Mouse (Mus musculus) forebrain, embryonic 13.5 days (tissue): ENCODE results near the gene Zfp429. TPM values are rescaled to one million over a fixed set of nuclear protein-coding genes. Genes with fewer than 3 reads are reported as not detected.
A peak's percentile ranks its signal among the peaks of the same experiment; 100 is the strongest.

Experiments
- ATAC-seq: fragments of 200-750 bp; cut with Nextera tagmentation; 2 replicates; pipeline ENCODE4 v1.8.0; 2017
- H3K27ac ChIP-seq: fragments of 300-500 bp; sonication (generic); 2 replicates; pipeline ENCODE4 v1.5.1; 2015; ENCODE audit warnings: inconsistent platforms, mild to moderate bottlenecking, moderate library complexity
- H3K27me3 ChIP-seq: fragments of 300-500 bp; sonication (generic); 2 replicates; pipeline ENCODE4 v1.6.1; 2015; ENCODE audit warnings: mild to moderate bottlenecking, inconsistent platforms
- H3K36me3 ChIP-seq: fragments of 300-500 bp; sonication (generic); 2 replicates; pipeline ENCODE4 v1.6.1; 2015; ENCODE audit warnings: mild to moderate bottlenecking, inconsistent platforms; ENCODE audit not compliant: poor library complexity, severe bottlenecking
- H3K4me1 ChIP-seq: fragments of 300-500 bp; sonication (generic); 2 replicates; pipeline ENCODE4 v1.6.1; 2015; ENCODE audit warnings: inconsistent platforms
- H3K4me2 ChIP-seq: fragments of 300-500 bp; sonication (generic); 2 replicates; pipeline ENCODE4 v1.6.1; 2015; ENCODE audit warnings: inconsistent platforms, mild to moderate bottlenecking, moderate library complexity
- H3K4me3 ChIP-seq: fragments of 300-500 bp; sonication (generic); 2 replicates; pipeline ENCODE4 v1.5.1; 2015; ENCODE audit warnings: mild to moderate bottlenecking, inconsistent platforms
- H3K9ac ChIP-seq: fragments of 300-500 bp; sonication (generic); 2 replicates; pipeline ENCODE4 v1.6.1; 2015; ENCODE audit warnings: mild to moderate bottlenecking, inconsistent platforms
- H3K9me3 ChIP-seq: fragments of 300-500 bp; sonication (generic); replicated peaks from 2 replicates; pipeline ENCODE4 v1.6.1; 2016; ENCODE audit warnings: inconsistent platforms
- WGBS: fragments of 180-500 bp; shearing (Covaris S2); methylation state at CpG from one replicate; pipeline ENCODE4 v1.1.7; 2015; 5-methylcytosine and 5-hydroxymethylcytosine counted together
- polyA plus RNA-seq: library from polyadenylated mRNA; unstranded; fragments of >200 nt; fragmentation: Nextera tagmentation; extraction: Ambion mirVana; gene quantifications from 2 replicates; pipeline ENCODE4 v1.2.1, GENCODE M21; 2015

Zfp429 gene
- polyA plus RNA-seq, 1 experiment from 2014 or later, result 3.2 TPM

DNA sequence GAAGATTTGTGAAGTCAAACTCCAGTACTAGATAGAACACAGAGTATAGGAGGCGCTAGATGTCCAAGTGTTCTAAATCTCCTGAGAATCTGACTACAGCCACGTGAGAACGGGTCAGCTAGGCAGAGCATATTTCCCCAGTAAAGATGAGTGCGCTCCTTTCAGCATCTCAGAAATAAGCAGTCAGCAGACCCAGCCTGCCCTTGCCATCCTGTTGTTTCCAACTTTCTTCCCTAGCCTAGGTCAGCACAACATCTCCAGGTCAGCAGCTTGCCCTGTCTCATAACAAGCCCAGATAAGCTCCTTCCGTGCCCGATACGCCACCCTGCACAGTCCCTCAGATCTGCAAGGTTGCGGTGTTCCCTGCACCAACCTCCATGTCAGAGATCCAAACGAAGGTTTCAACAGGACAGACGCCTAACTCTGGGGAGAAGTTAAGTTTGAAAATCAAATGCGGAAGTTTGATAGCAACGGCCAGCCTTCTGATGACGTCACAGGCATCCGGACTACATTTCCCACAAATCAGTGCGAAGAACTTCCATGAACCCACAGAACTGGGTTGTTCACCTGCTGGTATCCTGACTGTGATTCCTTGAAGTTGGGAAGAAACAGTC, 39.4 kb downstream of the Zfp429 start, which contains the start of the genes Gm28044 and Zfp953:
TSS of gene Gm28044 (minus strand) at position 406 of the 614 bp plus-strand sequence.
TSS of gene Zfp953 (minus strand) at position 475 of the 614 bp plus-strand sequence.
- Histone ChIP-seq H3K27me3 (no peaks in the 10 kb centered on the region), H3K4me3 (peak within 1 kb of the TSS; percentile 66), H3K9me3 (no peaks in the 10 kb centered on the region), H3K36me3 (no peaks in the 10 kb centered on the region), H3K4me1 (peaks cover 13% of the 10 kb centered on the region), H3K9ac (peak within 1 kb of the TSS; percentile 67), H3K27ac (no peak within 1 kb of the TSS), H3K4me2 (peak within 1 kb of the TSS; percentile 70)
- WGBS, result 1% methylated on average over 15 of the region's 15 CpGs
- ATAC-seq, result peak; percentile 98

DNA sequence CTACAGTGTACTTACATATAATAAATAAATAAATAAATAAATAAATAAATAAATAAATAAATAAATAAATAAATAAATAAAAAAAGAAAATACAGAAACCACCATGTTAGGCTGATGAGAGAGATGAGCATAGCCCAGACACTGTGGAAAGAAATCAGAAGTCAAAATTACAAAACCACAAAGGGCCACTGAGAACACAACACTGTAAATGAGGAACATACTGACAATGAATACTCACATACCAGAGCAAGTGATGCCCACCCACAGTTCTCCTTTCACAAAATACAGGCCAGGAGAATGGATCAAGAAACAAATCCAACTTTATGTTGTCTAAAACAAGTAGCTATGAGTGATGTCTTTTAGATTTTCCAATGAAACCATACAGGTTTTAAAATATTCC, 47.8 kb downstream of the Zfp429 start:
- Histone ChIP-seq H3K27ac (no peak overlapping the region), H3K4me2 (no peak overlapping the region), H3K9me3 (no peaks in the 10 kb centered on the region), H3K4me1 (no peaks in the 10 kb centered on the region), H3K27me3 (no peaks in the 10 kb centered on the region), H3K4me3 (no peak overlapping the region), H3K36me3 (no peaks in the 10 kb centered on the region), H3K9ac (no peak overlapping the region)
- ATAC-seq, result no peak

DNA sequence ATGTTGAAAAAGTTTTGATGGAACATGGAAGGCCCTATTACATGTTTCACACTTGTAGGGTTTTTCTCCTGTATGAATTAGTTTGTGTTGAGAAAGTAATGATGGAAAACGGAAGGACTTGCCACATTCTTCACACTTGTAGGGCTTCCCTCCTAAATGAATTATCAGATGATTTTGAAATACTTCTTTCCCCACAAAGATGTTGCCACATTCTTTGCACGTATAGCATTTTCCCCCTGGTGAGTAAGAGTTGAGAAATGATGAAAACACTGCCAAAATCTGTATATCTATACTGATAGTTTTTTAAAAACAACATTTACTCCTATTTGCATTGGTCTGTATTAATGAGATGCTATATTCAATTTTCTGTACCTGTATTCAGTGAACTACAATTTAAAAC, 56.2 kb downstream of the Zfp429 start:
- no peak overlapping the region for H3K4me2 ChIP-seq
- WGBS, result 93% methylated on average over 2 of the region's 2 CpGs
- H3K27me3 ChIP-seq, result no peaks in the 10 kb centered on the region
- H3K9ac ChIP-seq, result no peak overlapping the region
- H3K9me3 ChIP-seq, result no peaks in the 10 kb centered on the region
- H3K4me1 ChIP-seq, result no peaks in the 10 kb centered on the region
- H3K4me3 ChIP-seq, result no peak overlapping the region
- H3K36me3 ChIP-seq, result no peaks in the 10 kb centered on the region
- no peak for ATAC-seq
- H3K27ac ChIP-seq, result no peak overlapping the region

Other genes starting within 250 kb of the Zfp429 start
- 5.0 and 6.4 TPM in 2 replicates for gene Rsl1, start 226.6 kb downstream of the Zfp429 start, polyA plus RNA-seq
- 2.8 and 3.6 TPM in 2 replicates for gene Zfp455, start 205.3 kb downstream of the Zfp429 start, polyA plus RNA-seq
- gene Zfp458, start 121.4 kb downstream of the Zfp429 start, polyA plus RNA-seq, result 3.2 and 3.7 TPM in 2 replicates
- gene Zfp457, start 93.3 kb downstream of the Zfp429 start, polyA plus RNA-seq, result 0.87 and 1.00 TPM in 2 replicates
- gene Zfp595, start 67.2 kb downstream of the Zfp429 start, polyA plus RNA-seq, result 1.5 and 1.6 TPM in 2 replicates
- 0.88 TPM in 1 of 2 replicates, not detected in the other for gene Gm28044, start 39.3 kb downstream of the Zfp429 start, polyA plus RNA-seq
- 0.55 and 0.70 TPM in 2 replicates for gene Zfp953, start 39.2 kb downstream of the Zfp429 start, polyA plus RNA-seq
- not detected in 2 replicates for gene Gm28041, start 24.1 kb downstream of the Zfp429 start, polyA plus RNA-seq
- 0.34 and 0.44 TPM in 2 replicates for gene Zfp456, start 24.0 kb downstream of the Zfp429 start, polyA plus RNA-seq
- gene Zfp459, start 21.6 kb upstream of the Zfp429 start, polyA plus RNA-seq, result 0.59 and 0.64 TPM in 2 replicates
- 4.7 and 5.8 TPM in 2 replicates for gene Zfp874a, start 51.8 kb upstream of the Zfp429 start, polyA plus RNA-seq
- gene Zfp874b, start 84.4 kb upstream of the Zfp429 start, polyA plus RNA-seq, result 1.7 TPM in 2 replicates
- gene Zfp58, start 100.7 kb upstream of the Zfp429 start, polyA plus RNA-seq, result 13.9 TPM in 2 replicates
- not detected in 2 replicates for gene Gm26965, start 126.3 kb upstream of the Zfp429 start, polyA plus RNA-seq
- 34.3 and 36.7 TPM in 2 replicates for gene Zfp87, start 126.4 kb upstream of the Zfp429 start, polyA plus RNA-seq
- 14.0 and 16.8 TPM in 2 replicates for gene Zfp748, start 154.0 kb upstream of the Zfp429 start, polyA plus RNA-seq
- gene Zfp729b, start 209.9 kb upstream of the Zfp429 start, polyA plus RNA-seq, result 4.4 and 5.1 TPM in 2 replicates
- not detected in 2 replicates for gene Gm49345, start 237.9 kb upstream of the Zfp429 start, polyA plus RNA-seq
- gene Zfp729a, start 238.0 kb upstream of the Zfp429 start, polyA plus RNA-seq, result 3.7 and 3.9 TPM in 2 replicates